In genomic region chr10:59942281-59942846, GRCm38 (mm10) we compare ENCODE assay signal across 7 mouse cellular contexts. TPM values are rescaled to one million over a fixed set of nuclear protein-coding genes. Genes with fewer than 3 reads are reported as not detected.
DNase-seq lines count a peak whose midpoint lies in the region; ATAC-seq and TF ChIP-seq lines count a peak whose summit lies in the region.

No protein-coding gene starts in this region.

- peaks cover 12% of the 10 kb centered on the region; the same call in 1 of the 2 replicates for H3K4me1 ChIP-seq in lung, embryonic 14.5 days (ENCODE audit: insufficient read depth)
- H3K4me1 ChIP-seq in cerebellum, adult 2 months (ENCODE audit: control insufficient read depth, insufficient read depth, low read length) = peaks cover 19% of the 10 kb centered on the region; the same call in 1 of the 2 replicates
- peaks cover 18% of the 10 kb centered on the region for H3K4me1 ChIP-seq in forebrain, embryonic 15.5 days

- H3K36me3 ChIP-seq in lung, embryonic 14.5 days (ENCODE audit: insufficient read depth) = no peaks in the 10 kb centered on the region
- no peaks in the 10 kb centered on the region for H3K36me3 ChIP-seq in forebrain, embryonic 15.5 days

- DNase-seq in lung, embryonic 14.5 days = no peak
- no peak for DNase-seq in lung, postnatal 36 days
- DNase-seq in cerebellum, adult 2 months = peak; percentile 62 to 74
- no peak for DNase-seq in ovary, postnatal 14 days (ENCODE audit: low spot score)
- DNase-seq in retina, postnatal 1 day = no peak

- WGBS in lung, embryonic 14.5 days = 42% methylated on average over 21 of the region's 21 CpGs
- WGBS in cerebellum, adult 2 months = 22% methylated on average over 21 of the region's 21 CpGs
- 49% methylated on average over 21 of the region's 21 CpGs for WGBS in forebrain, embryonic 15.5 days

- ATAC-seq in lung, embryonic 14.5 days (ENCODE audit: insufficient read depth) = no peak
- peak; percentile 31; the same call in 1 of the 2 replicates for ATAC-seq in forebrain, embryonic 15.5 days (replicated peaks)
- 0 out of 2 replicates have a peak, but pooled peaks have one; percentile 3 for ATAC-seq in megakaryocyte-erythroid progenitor cell, adult 5-6 weeks (replicated peaks; ENCODE audit: low FRiP score, low TSS enrichment, poor library complexity, severe bottlenecking)

- peak; percentile 39; the same call in 1 of the 2 replicates for TF ChIP-seq POLR2A in cerebellum, adult 2 months (IDR thresholded peaks at IDR 0.05; ENCODE audit: borderline replicate concordance, insufficient read depth, low read length)

- peak overlapping the region; percentile 45 for H3K9ac ChIP-seq in lung, embryonic 14.5 days
- H3K9ac ChIP-seq in forebrain, embryonic 15.5 days (replicated peaks) = peak overlapping the region; percentile 32

- H3K27me3 ChIP-seq in lung, embryonic 14.5 days (ENCODE audit: insufficient read depth, low read length) = no peaks in the 10 kb centered on the region
- no peaks in the 10 kb centered on the region for H3K27me3 ChIP-seq in cerebellum, adult 2 months (ENCODE audit: control insufficient read depth, insufficient read depth, low read length)
- H3K27me3 ChIP-seq in forebrain, embryonic 15.5 days = no peaks in the 10 kb centered on the region

- H3K27ac ChIP-seq in lung, embryonic 14.5 days (ENCODE audit: low read depth) = peak overlapping the region; percentile 92
- H3K27ac ChIP-seq in cerebellum, adult 2 months (ENCODE audit: insufficient read depth, low read length) = peak overlapping the region; percentile 85
- H3K27ac ChIP-seq in forebrain, embryonic 15.5 days (replicated peaks) = peak overlapping the region; percentile 67

- no peak for TF ChIP-seq CTCF in lung, embryonic 14.5 days (IDR thresholded peaks at IDR 0.05; ENCODE audit: low read depth)
- no peak for TF ChIP-seq CTCF in cerebellum, adult 2 months (IDR thresholded peaks at IDR 0.05; ENCODE audit: borderline replicate concordance, insufficient read depth, low read depth, low read length)

- peak overlapping the region; percentile 62 for H3K4me2 ChIP-seq in lung, embryonic 14.5 days
- H3K4me2 ChIP-seq in forebrain, embryonic 15.5 days (replicated peaks) = peak overlapping the region; percentile 41

- peak overlapping the region; percentile 20; the same call in 1 of the 2 replicates for H3K4me3 ChIP-seq in lung, embryonic 14.5 days (ENCODE audit: low read depth, low read length)
- H3K4me3 ChIP-seq in cerebellum, adult 2 months (replicated peaks; ENCODE audit: insufficient read depth, low read depth, low read length) = peak overlapping the region; percentile 46
- H3K4me3 ChIP-seq in forebrain, embryonic 15.5 days = peak overlapping the region; percentile 16

- H3K9me3 ChIP-seq in lung, embryonic 14.5 days (ENCODE audit: low read depth, low read length) = no peaks in the 10 kb centered on the region
- no peaks in the 10 kb centered on the region for H3K9me3 ChIP-seq in forebrain, embryonic 15.5 days

RNA-seq across cellular contexts. Expression of gene Ddit4, which starts 9.3 kb away (rescaled TPM):
- polyA plus RNA-seq in lung, embryonic 14.5 days (2014; fragmentation: Nextera tagmentation; extraction: Ambion mirVana) = 3.0 and 3.5 TPM in 2 replicates
- polyA plus RNA-seq in cerebellum, adult 2 months (2012; rRNA removed) = 48.3 and 53.9 TPM in 2 replicates
- polyA plus RNA-seq in forebrain, embryonic 15.5 days (2015; fragmentation: Nextera tagmentation; extraction: Ambion mirVana) = 90.0 and 92.5 TPM in 2 replicates
- total RNA-seq in megakaryocyte-erythroid progenitor cell, adult 5-6 weeks (2014; fragmentation: Nextera tagmentation) = 2.0 and 3.0 TPM in 2 replicates
- total RNA-seq in megakaryocyte-erythroid progenitor cell, adult 5-6 weeks (2017) = 2.0 and 4.4 TPM in 2 replicates

Comparison
In these comparisons a context has a peak if more than half of its experiments do, and no peak if none do; other contexts are left out.
1. DNase-seq: peak in cerebellum, adult 2 months (2 of 2); none in lung, embryonic 14.5 days (single experiment), lung, postnatal 36 days (single experiment), ovary, postnatal 14 days (single experiment) and retina, postnatal 1 day (single experiment).
2. RNA of gene Ddit4, which starts 9.3 kb away (polyA plus RNA-seq): 90.0 to 92.5 TPM in forebrain, embryonic 15.5 days and 48.3 to 53.9 TPM in cerebellum, adult 2 months; 3.0 to 3.5 TPM in lung, embryonic 14.5 days; every median in the first group is over 10 times any median in the second.
3. Peak in every context shown above with its lines, with median percentiles within 50 percentile points of each other: H3K27ac ChIP-seq and H3K4me3 ChIP-seq.